Mouse (Mus musculus): Measurements from ENCODE around the gene Rhob. TPM values are rescaled to one million over a fixed set of nuclear protein-coding genes. Genes with fewer than 3 reads are reported as not detected.

Gene Rhob
- 10 to 100 TPM; 50.7 to 56.4 TPM for total RNA-seq (2021)
- long read RNA-seq, experiment 1, transcript Rhob-201 (1 exons, 2,349 nt), result major isoform, 14 of 14 reads
- long read RNA-seq, experiment 1, partial matches to known transcripts, result 0 of 14 reads
- long read RNA-seq, experiment 1, other reads (novel, unspliced or antisense), result 0 of 14 reads
- long read RNA-seq, experiment 2, transcript Rhob-201 (1 exons, 2,349 nt), result major isoform, 14 of 14 reads
- long read RNA-seq, experiment 2, partial matches to known transcripts, result 0 of 14 reads
- long read RNA-seq, experiment 2, other reads (novel, unspliced or antisense), result 0 of 14 reads

- intact Hi-C loops (cut with DNase I), result loop anchor here (5.0 to 10.0 kb wide), 2 partner anchors 113 to 285 kb away; no protein-coding TSS in a partner anchor
- peak; percentile 93 to 95 for DNase-seq
These were observed at the start of gene Rhob for GRCm38 (mm10) chr12:8499871-8500596. Gene Rhob (minus strand): TSS chr12:8500009.

GRCm38 (mm10) chr12:8547357-8547756 is 47.5 kb upstream of the Rhob start:
- peak; percentile 33 to 46 for DNase-seq
- intact Hi-C loops (cut with DNase I), result loop anchor here (2.0 kb wide), 2 partner anchors 227 to 235 kb away; partner anchors contain the start of gene Hs1bp3

- no peak for DNase-seq
- intact Hi-C loops (cut with DNase I), result loop anchor here (2.0 kb wide), 2 partner anchors 226 to 234 kb away; partner anchors contain the start of gene Hs1bp3
These were observed 47.0 kb upstream of the Rhob start for GRCm38 (mm10) chr12:8546801-8547200.

GRCm38 (mm10) chr12:8545066-8545610 is 45.3 kb upstream of the Rhob start:
- intact Hi-C loops (cut with DNase I), result no loop called here
- no peak for DNase-seq

GRCm38 (mm10) chr12:8542371-8542770 is 42.6 kb upstream of the Rhob start:
- DNase-seq, result no peak
- intact Hi-C loops (cut with DNase I), result no loop called here

- DNase-seq, result no peak
- intact Hi-C loops (cut with DNase I), result no loop called here
These were observed 39.7 kb upstream of the Rhob start for GRCm38 (mm10) chr12:8539471-8539870.

GRCm38 (mm10) chr12:8537291-8537690 is 37.5 kb upstream of the Rhob start:
- no peak for DNase-seq
- intact Hi-C loops (cut with DNase I), result no loop called here

- intact Hi-C loops (cut with DNase I), result no loop called here
- no peak for DNase-seq
These were observed 36.6 kb upstream of the Rhob start for GRCm38 (mm10) chr12:8536221-8536965.

- intact Hi-C loops (cut with DNase I), result no loop called here
These were observed 35.8 kb upstream of the Rhob start for GRCm38 (mm10) chr12:8535596-8535995.

GRCm38 (mm10) chr12:8534915-8535314 is 35.1 kb upstream of the Rhob start:
- intact Hi-C loops (cut with DNase I), result no loop called here
- DNase-seq, result no peak

More at GRCm38 (mm10) chr12:8535596-8535995, 35.8 kb upstream of the Rhob start:
- no peak for DNase-seq

GRCm38 (mm10) chr12:8527770-8528169 is 28.0 kb upstream of the Rhob start:
- intact Hi-C loops (cut with DNase I), result no loop called here
- DNase-seq, result no peak

- DNase-seq, result no peak
- intact Hi-C loops (cut with DNase I), result no loop called here
These were observed 27.4 kb upstream of the Rhob start for GRCm38 (mm10) chr12:8527175-8527574.

GRCm38 (mm10) chr12:8524062-8524461 is 24.3 kb upstream of the Rhob start:
- intact Hi-C loops (cut with DNase I), result no loop called here
- DNase-seq, result no peak

GRCm38 (mm10) chr12:8522711-8523110 is 22.9 kb upstream of the Rhob start:
- DNase-seq, result no peak
- intact Hi-C loops (cut with DNase I), result no loop called here

GRCm38 (mm10) chr12:8521375-8522047 is 21.7 kb upstream of the Rhob start:
- peak; percentile 53 to 57 for DNase-seq
- intact Hi-C loops (cut with DNase I), result no loop called here

- no peak for DNase-seq
- intact Hi-C loops (cut with DNase I), result no loop called here
These were observed 19.8 kb upstream of the Rhob start for GRCm38 (mm10) chr12:8519431-8520160.

GRCm38 (mm10) chr12:8511037-8511882 is 11.5 kb upstream of the Rhob start:
- no peak for DNase-seq
- intact Hi-C loops (cut with DNase I), result no loop called here

GRCm38 (mm10) chr12:8510317-8510988 is 10.6 kb upstream of the Rhob start:
- no peak for DNase-seq
- intact Hi-C loops (cut with DNase I), result no loop called here

Data from gastrocnemius, postnatal 36 days (tissue).